Mouse (Mus musculus) lung, adult 2 months (tissue): ENCODE measurements around the gene Fam120c.

ENCODE experiments used
- CTCF ChIP-seq: fragments of 200-500 bp; IDR thresholded peaks from 2 replicates; pipeline ENCODE4 v1.5.1; 2011; ENCODE audit warnings: mild to moderate bottlenecking, low read length, control low read depth; ENCODE audit not compliant: insufficient read depth
- POLR2A ChIP-seq: fragments of 200-500 bp; IDR thresholded peaks from 2 replicates; pipeline ENCODE4 v1.6.1; 2011; ENCODE audit warnings: low read depth, mild to moderate bottlenecking, control low read depth, low read length, borderline replicate concordance; ENCODE audit errors: extremely low read depth

GRCm38 (mm10) chrX:151347278-151347677 is 3.3 kb downstream of the Fam120c start:
- TF ChIP-seq CTCF (no peak), POLR2A (no peak)
